Mouse (Mus musculus) left cerebral cortex, adult 18-20 months (tissue): ENCODE data around the gene Bag3. TPM values are rescaled to one million over a fixed set of nuclear protein-coding genes. Genes with fewer than 3 reads are reported as not detected.

ENCODE experiments used
- microRNA-seq, 2 experiments: library from miRNA; unstranded; fragments of <30 nt; microRNA quantifications; one replicate each; pipeline ENCODE4 v1.2.0; 2021
- total RNA-seq, 2 experiments: library from RNA; stranded (reverse); gene quantifications; 2 replicates each; pipeline ENCODE4 v1.2.3; 2021

Gene Bag3
- total RNA-seq, 2 experiments from 2014 or later, result 9.4 to 10.2 TPM

Small RNA genes lying within 50 kb of the gene (microRNA-seq; reads per million reads assigned to microRNA genes)
- 0 reads per million in 2 experiments for gene Gm24365

Other genes starting within 250 kb of the Bag3 start
- gene BC017158, start 225.4 kb upstream of the Bag3 start, total RNA-seq, result 10 to 100 TPM; 25.6 to 27.6 TPM
- 10 to 100 TPM; 49.5 to 52.5 TPM for gene Rgs10, start 104.9 kb upstream of the Bag3 start, total RNA-seq
- 100 to 1,000 TPM in 1 of 2 experiments, 10 to 100 TPM in 1; 94.6 to 101 TPM for gene Tial1, start 61.9 kb upstream of the Bag3 start, total RNA-seq
- gene Inpp5f, start 87.7 kb downstream of the Bag3 start, total RNA-seq, result 100 to 1,000 TPM in 1 of 2 experiments, 10 to 100 TPM in 1; 96.5 to 103 TPM
- 10 to 100 TPM; 22.8 to 25.3 TPM for gene Mcmbp, start 216.9 kb downstream of the Bag3 start, total RNA-seq
- 10 to 100 TPM; 39.1 to 41.6 TPM for gene Sec23ip, start 221.3 kb downstream of the Bag3 start, total RNA-seq